Mouse (Mus musculus) T-helper 2 cell (primary cell): Measurements from ENCODE around the gene Pard6a.

Experiments
- in situ Hi-C: fragments of 300-600 bp; cut with MboI, MseI; formaldehyde crosslinking; loops from one replicate; pipeline ENCODE4 v1.15.1; 2025; ENCODE audit warnings: high pct_unique_total_duplicates

Pard6a gene

GRCm38 (mm10) chr8:105699488-105700215 is 1.3 kb upstream of the Pard6a start:
- in situ Hi-C loops, result no loop called here

GRCm38 (mm10) chr8:105700566-105700965 is 382 bp upstream of the Pard6a start:
- in situ Hi-C loops, result no loop called here

GRCm38 (mm10) chr8:105702001-105702401 is 1.1 kb downstream of the Pard6a start:
- in situ Hi-C loops, result no loop called here

GRCm38 (mm10) chr8:105702731-105703415 is 1.9 kb downstream of the Pard6a start:
- in situ Hi-C loops, result no loop called here

GRCm38 (mm10) chr8:105704146-105704812 is 3.3 kb downstream of the Pard6a start:
- in situ Hi-C loops, result no loop called here

- in situ Hi-C loops, result loop anchor here (5.0 kb wide), 1 partner anchor 232 kb away; the partner anchor contains the start of gene Psmb10
Measured at GRCm38 (mm10) chr8:105704955-105705354, 4.0 kb downstream of the Pard6a start.

- in situ Hi-C loops, result loop anchor here (5.0 kb wide), 1 partner anchor 231 kb away; the partner anchor contains the start of gene Psmb10
Measured at GRCm38 (mm10) chr8:105706426-105706825, 5.5 kb downstream of the Pard6a start.

- in situ Hi-C loops, result loop anchor here (5.0 kb wide), 1 partner anchor 230 kb away; the partner anchor contains the start of gene Psmb10
Measured at GRCm38 (mm10) chr8:105707498-105708403, 6.8 kb downstream of the Pard6a start, which contains the start of the genes 4933405L10Rik and Enkd1. 4933405L10Rik (plus strand) TSS chr8:105707655. Enkd1 (minus strand) TSS chr8:105708210.

- in situ Hi-C loops, result loop anchor here (5.0 kb wide), 1 partner anchor 229 kb away; the partner anchor contains the start of gene Psmb10
Measured at GRCm38 (mm10) chr8:105708675-105709074, 7.7 kb downstream of the Pard6a start.

- in situ Hi-C loops, result loop anchor here (5.0 kb wide), 1 partner anchor 228 kb away; the partner anchor contains the start of gene Psmb10
Measured at GRCm38 (mm10) chr8:105709317-105709716, 8.4 kb downstream of the Pard6a start.

- in situ Hi-C loops, result loop anchor here (5.0 kb wide), 1 partner anchor 70 kb away; no protein-coding TSS in a partner anchor
Measured at GRCm38 (mm10) chr8:105712286-105712685, 11.3 kb downstream of the Pard6a start.

GRCm38 (mm10) chr8:105714139-105714538 is 13.2 kb downstream of the Pard6a start:
- in situ Hi-C loops, result loop anchor here (5.0 kb wide), 1 partner anchor 68 kb away; no protein-coding TSS in a partner anchor

GRCm38 (mm10) chr8:105715042-105715441 is 14.1 kb downstream of the Pard6a start:
- in situ Hi-C loops, result no loop called here

- in situ Hi-C loops, result no loop called here
Measured at GRCm38 (mm10) chr8:105716302-105716945, 15.5 kb downstream of the Pard6a start.

GRCm38 (mm10) chr8:105719637-105720036 is 18.7 kb downstream of the Pard6a start:
- in situ Hi-C loops, result no loop called here

GRCm38 (mm10) chr8:105722861-105723260 is 21.9 kb downstream of the Pard6a start:
- in situ Hi-C loops, result no loop called here

GRCm38 (mm10) chr8:105725726-105726125 is 24.8 kb downstream of the Pard6a start:
- in situ Hi-C loops, result no loop called here

- in situ Hi-C loops, result no loop called here
Measured at GRCm38 (mm10) chr8:105727397-105728124, 26.6 kb downstream of the Pard6a start.

- in situ Hi-C loops, result no loop called here
Measured at GRCm38 (mm10) chr8:105732186-105732585, 31.2 kb downstream of the Pard6a start.
